Mouse (Mus musculus): ENCODE measurements around the gene Rab11b. TPM values are rescaled to one million over a fixed set of nuclear protein-coding genes. Genes with fewer than 3 reads are reported as not detected.

Gene Rab11b
- total RNA-seq, 1 experiment from 2014 or later = 217 TPM

- DNase-seq = no peak
These were observed 42.3 kb downstream of the Rab11b start for GRCm38 (mm10) chr17:33717982-33718381.

GRCm38 (mm10) chr17:33717246-33717645 lies 43.1 kb downstream of the Rab11b start:
- DNase-seq = no peak

GRCm38 (mm10) chr17:33714779-33715178 lies 45.6 kb downstream of the Rab11b start:
- DNase-seq = no peak

- no peak for DNase-seq
These were observed 47.1 kb downstream of the Rab11b start for GRCm38 (mm10) chr17:33713271-33713670.

- DNase-seq = no peak
These were observed 50.5 kb downstream of the Rab11b start for GRCm38 (mm10) chr17:33709834-33710233.

GRCm38 (mm10) chr17:33703091-33703490 lies 57.2 kb downstream of the Rab11b start:
- no peak for DNase-seq

GRCm38 (mm10) chr17:33702178-33702577 lies 58.2 kb downstream of the Rab11b start:
- DNase-seq = no peak

GRCm38 (mm10) chr17:33695471-33695870 lies 64.9 kb downstream of the Rab11b start:
- DNase-seq = no peak

Other genes with a start within 250 kb of the Rab11b start
- 39.9 and 51.3 TPM in 2 replicates for gene Adamts10, start 236.3 kb downstream of the Rab11b start, total RNA-seq (2021)
- gene Myo1f, start 204.8 kb downstream of the Rab11b start, total RNA-seq (2021) = 1.7 and 7.8 TPM in 2 replicates
- 32.8 and 38.9 TPM in 2 replicates for gene Zfp414, start 131.4 kb downstream of the Rab11b start, total RNA-seq (2021)
- 0.34 and 0.89 TPM in 2 replicates for gene Pram1, start 122.5 kb downstream of the Rab11b start, total RNA-seq (2021)
- gene Hnrnpm, start 73.7 kb downstream of the Rab11b start, total RNA-seq (2021) = 224 and 229 TPM in 2 replicates
- 119 and 133 TPM in 2 replicates for gene March2, start 41.9 kb downstream of the Rab11b start, total RNA-seq (2021)
- 121 and 189 TPM in 2 replicates for gene Angptl4, start 21.3 kb upstream of the Rab11b start, total RNA-seq (2021)
- gene Kank3, start 50.0 kb upstream of the Rab11b start, total RNA-seq (2021) = 92.4 and 108 TPM in 2 replicates
- gene Rps28, start 64.0 kb upstream of the Rab11b start, total RNA-seq (2021) = 1,257 and 1,514 TPM in 2 replicates
- gene Ndufa7, start 64.0 kb upstream of the Rab11b start, total RNA-seq (2021) = 505 and 552 TPM in 2 replicates
- 31.5 and 36.5 TPM in 2 replicates for gene Cd320, start 82.6 kb upstream of the Rab11b start, total RNA-seq (2021)
- not detected in 2 replicates for gene Gm7029, start 113.3 kb upstream of the Rab11b start, total RNA-seq (2021)
- gene Kifc1, start 130.1 kb upstream of the Rab11b start, total RNA-seq (2021) = 11.0 and 12.4 TPM in 2 replicates
- not detected in 2 replicates for gene Platr17, start 144.6 kb upstream of the Rab11b start, total RNA-seq (2021)
- gene Daxx, start 148.9 kb upstream of the Rab11b start, total RNA-seq (2021) = 27.7 and 32.0 TPM in 2 replicates
- gene Tapbp, start 155.4 kb upstream of the Rab11b start, total RNA-seq (2021) = 132 and 145 TPM in 2 replicates
- gene Zbtb22, start 155.4 kb upstream of the Rab11b start, total RNA-seq (2021) = 25.5 and 34.5 TPM in 2 replicates
- 53.2 and 80.3 TPM in 2 replicates for gene Rgl2, start 169.0 kb upstream of the Rab11b start, total RNA-seq (2021)
- gene Pfdn6, start 179.8 kb upstream of the Rab11b start, total RNA-seq (2021) = 96.2 and 102 TPM in 2 replicates
- 32.9 and 35.7 TPM in 2 replicates for gene Wdr46, start 180.1 kb upstream of the Rab11b start, total RNA-seq (2021)
- 3.2 and 6.2 TPM in 2 replicates for gene B3galt4, start 191.0 kb upstream of the Rab11b start, total RNA-seq (2021)
- gene Vps52, start 195.3 kb upstream of the Rab11b start, total RNA-seq (2021) = 46.8 and 52.9 TPM in 2 replicates
- gene Rps18, start 195.5 kb upstream of the Rab11b start, total RNA-seq (2021) = 760 and 860 TPM in 2 replicates
- gene H2-K1, start 239.8 kb upstream of the Rab11b start, total RNA-seq (2021) = 212 and 322 TPM in 2 replicates

Data from adrenal gland, postnatal 14 days (tissue).